Mouse (Mus musculus) midbrain, postnatal 0 days (tissue): ENCODE measurements around the gene Mlf2. TPM values are rescaled to one million over a fixed set of nuclear protein-coding genes. Genes with fewer than 3 reads are reported as not detected.

Experiments
- ATAC-seq: fragments of 200-750 bp; cut with Nextera tagmentation; 2 replicates; pipeline ENCODE4 v1.8.0; 2017; ENCODE audit warnings: moderate number of reproducible peaks, mild to moderate bottlenecking, moderate TSS enrichment, moderate library complexity; ENCODE audit not compliant: low FRiP score
- DNase-seq: peaks from one replicate; pipeline ENCODE4 v3.0.0-alpha.2; 2015; ENCODE audit warnings: low spot score
- H3K27ac ChIP-seq: fragments of 300-500 bp; sonication (generic); 2 replicates; pipeline ENCODE4 v1.5.1; 2014; ENCODE audit warnings: low read depth, mild to moderate bottlenecking, low read length, mixed read lengths
- H3K27me3 ChIP-seq: fragments of 300-500 bp; sonication (generic); 2 replicates; pipeline ENCODE4 v1.6.1; 2014; ENCODE audit warnings: low read length, control low read depth, mixed read lengths; ENCODE audit not compliant: insufficient read depth
- H3K36me3 ChIP-seq: fragments of 300-500 bp; sonication (generic); 2 replicates; pipeline ENCODE4 v1.6.1; 2014; ENCODE audit warnings: low read length, control low read depth, mixed read lengths; ENCODE audit not compliant: insufficient read depth
- H3K4me1 ChIP-seq: fragments of 300-500 bp; sonication (generic); 2 replicates; pipeline ENCODE4 v1.6.1; 2014; ENCODE audit warnings: mild to moderate bottlenecking, control low read depth, antibody characterized with exemption, low read length, mixed read lengths; ENCODE audit not compliant: insufficient read depth
- H3K4me2 ChIP-seq: fragments of 300-500 bp; sonication (generic); 2 replicates; pipeline ENCODE4 v1.6.1; 2014; ENCODE audit warnings: low read depth, mild to moderate bottlenecking, low read length, mixed read lengths; ENCODE audit not compliant: poor library complexity, severe bottlenecking
- H3K4me3 ChIP-seq: fragments of 300-500 bp; sonication (generic); 2 replicates; pipeline ENCODE4 v1.5.1; 2014; ENCODE audit warnings: low read depth, mild to moderate bottlenecking, low read length, moderate library complexity
- H3K9ac ChIP-seq: fragments of 300-500 bp; sonication (generic); replicated peaks from 2 replicates; pipeline ENCODE4 v1.6.1; 2014; ENCODE audit warnings: mild to moderate bottlenecking, low read length, moderate library complexity, mixed read lengths; ENCODE audit not compliant: poor library complexity, severe bottlenecking
- H3K9me3 ChIP-seq: fragments of 300-500 bp; sonication (generic); 2 replicates; pipeline ENCODE4 v1.6.1; 2016; ENCODE audit warnings: low read length, control low read depth
- CTCF ChIP-seq: IDR thresholded peaks from 2 replicates; pipeline ENCODE4 v1.5.1; 2016; ENCODE audit warnings: antibody characterized with exemption, mild to moderate bottlenecking
- WGBS: fragments of 180-500 bp; shearing (Covaris S2); extraction: QIAGEN DNeasy Blood & Tissue Kit; methylation state at CpG from one replicate; pipeline ENCODE4 v1.1.7; 2014; 5-methylcytosine and 5-hydroxymethylcytosine counted together
- polyA plus RNA-seq: library from polyadenylated mRNA; unstranded; fragments of >200 nt; fragmentation: Nextera tagmentation; extraction: Ambion mirVana; gene quantifications from 2 replicates; pipeline ENCODE4 v1.2.1, GENCODE M21; 2015
- total RNA-seq: library from RNA; depleted of rRNA; stranded (reverse); fragments of >200 nt; gene quantifications from 2 replicates; pipeline ENCODE4 v1.2.3, GENCODE M21; 2014; rRNA removed

The Mlf2 gene
- total and polyA plus RNA-seq, 2 experiments from 2014 or later = 628 to 647 TPM

- no peak for DNase-seq
- peak overlapping the region; percentile 90 for H3K4me2 ChIP-seq
- peak overlapping the region; percentile 77 for H3K4me3 ChIP-seq
- H3K4me1 ChIP-seq = peaks cover 10% of the 10 kb centered on the region
- peak overlapping the region; percentile 90 for H3K9ac ChIP-seq
- H3K9me3 ChIP-seq = no peaks in the 10 kb centered on the region
- H3K36me3 ChIP-seq = peaks cover 14% of the 10 kb centered on the region
- no peaks in the 10 kb centered on the region for H3K27me3 ChIP-seq
- 16% methylated on average over 15 of the region's 15 CpGs for WGBS
- no peak for TF ChIP-seq CTCF
- no peak for ATAC-seq
- H3K27ac ChIP-seq = peak overlapping the region; percentile 94
Observed at GRCm38 (mm10) chr6:124965747-124966146, 34.6 kb downstream of the Mlf2 start.

- Histone ChIP-seq H3K9ac (no peak overlapping the region), H3K4me2 (peak overlapping the region; percentile 90; the same call in 1 of the 2 replicates), H3K27me3 (no peaks in the 10 kb centered on the region), H3K9me3 (no peaks in the 10 kb centered on the region), H3K27ac (no peak overlapping the region), H3K36me3 (peaks cover 6% of the 10 kb centered on the region; the same call in 1 of the 2 replicates), H3K4me3 (peak overlapping the region; percentile 77; the same call in 1 of the 2 replicates), H3K4me1 (peaks cover 10% of the 10 kb centered on the region)
- WGBS = 98% methylated on average over 7 of the region's 7 CpGs
- DNase-seq (no peak), ATAC-seq (no peak)
- TF ChIP-seq CTCF = peak; percentile 53
Observed at GRCm38 (mm10) chr6:124966466-124967118, 35.4 kb downstream of the Mlf2 start.

GRCm38 (mm10) chr6:124967766-124968165 is 36.6 kb downstream of the Mlf2 start:
- Histone ChIP-seq H3K4me1 (peaks cover 10% of the 10 kb centered on the region), H3K9ac (no peak overlapping the region), H3K27ac (no peak overlapping the region), H3K9me3 (no peaks in the 10 kb centered on the region), H3K4me3 (no peak overlapping the region), H3K36me3 (no peaks in the 10 kb centered on the region; the same call in 1 of the 2 replicates), H3K27me3 (no peaks in the 10 kb centered on the region), H3K4me2 (no peak overlapping the region)
- 71% methylated on average over 4 of the region's 4 CpGs for WGBS
- peak; percentile 70 for TF ChIP-seq CTCF
- DNase-seq (peak; percentile 26), ATAC-seq (no peak)

Other genes starting within 250 kb of the Mlf2 start
- 75.6 and 99.9 TPM in 2 replicates for gene Emg1, start 219.2 kb upstream of the Mlf2 start, total RNA-seq
- 87.2 and 89.8 TPM in 2 replicates for gene Emg1, start 219.2 kb upstream of the Mlf2 start, polyA plus RNA-seq
- 197 and 230 TPM in 2 replicates for gene Phb2, start 219.1 kb upstream of the Mlf2 start, total RNA-seq
- gene Phb2, start 219.1 kb upstream of the Mlf2 start, polyA plus RNA-seq = 265 and 269 TPM in 2 replicates
- gene Ptpn6, start 192.7 kb upstream of the Mlf2 start, total RNA-seq = 2.3 and 3.4 TPM in 2 replicates
- 3.2 and 4.0 TPM in 2 replicates for gene Ptpn6, start 192.7 kb upstream of the Mlf2 start, polyA plus RNA-seq
- gene Grcc10, start 190.0 kb upstream of the Mlf2 start, total RNA-seq = 244 and 246 TPM in 2 replicates
- gene Grcc10, start 190.0 kb upstream of the Mlf2 start, polyA plus RNA-seq = 710 and 723 TPM in 2 replicates
- not detected in 2 replicates for gene Gm45234, start 175.4 kb upstream of the Mlf2 start, total RNA-seq
- gene Gm45234, start 175.4 kb upstream of the Mlf2 start, polyA plus RNA-seq = not detected in 2 replicates
- 30.7 and 38.0 TPM in 2 replicates for gene Atn1, start 174.9 kb upstream of the Mlf2 start, total RNA-seq
- gene Atn1, start 174.9 kb upstream of the Mlf2 start, polyA plus RNA-seq = 25.5 and 30.4 TPM in 2 replicates
- gene Eno2, start 161.7 kb upstream of the Mlf2 start, total RNA-seq = 221 and 267 TPM in 2 replicates
- 175 and 189 TPM in 2 replicates for gene Eno2, start 161.7 kb upstream of the Mlf2 start, polyA plus RNA-seq
- gene Lrrc23, start 151.7 kb upstream of the Mlf2 start, total RNA-seq = 12.7 and 12.8 TPM in 2 replicates
- 6.1 and 9.0 TPM in 2 replicates for gene Lrrc23, start 151.7 kb upstream of the Mlf2 start, polyA plus RNA-seq
- gene Spsb2, start 122.7 kb upstream of the Mlf2 start, total RNA-seq = 5.9 and 9.3 TPM in 2 replicates
- 10.2 and 10.9 TPM in 2 replicates for gene Spsb2, start 122.7 kb upstream of the Mlf2 start, polyA plus RNA-seq
- 392 and 419 TPM in 2 replicates for gene Tpi1, start 117.1 kb upstream of the Mlf2 start, total RNA-seq
- gene Tpi1, start 117.1 kb upstream of the Mlf2 start, polyA plus RNA-seq = 415 and 480 TPM in 2 replicates
- 218 and 219 TPM in 2 replicates for gene Usp5, start 101.9 kb upstream of the Mlf2 start, total RNA-seq
- gene Usp5, start 101.9 kb upstream of the Mlf2 start, polyA plus RNA-seq = 201 and 214 TPM in 2 replicates
- 9.4 and 16.7 TPM in 2 replicates for gene Cdca3, start 101.8 kb upstream of the Mlf2 start, total RNA-seq
- 15.0 and 16.0 TPM in 2 replicates for gene Cdca3, start 101.8 kb upstream of the Mlf2 start, polyA plus RNA-seq
- gene Gnb3, start 91.1 kb upstream of the Mlf2 start, total RNA-seq = 0.52 and 0.66 TPM in 2 replicates
- 0.23 and 1.1 TPM in 2 replicates for gene Gnb3, start 91.1 kb upstream of the Mlf2 start, polyA plus RNA-seq
- gene P3h3, start 73.6 kb upstream of the Mlf2 start, total RNA-seq = 67.4 and 74.4 TPM in 2 replicates
- 9.8 and 11.2 TPM in 2 replicates for gene P3h3, start 73.6 kb upstream of the Mlf2 start, polyA plus RNA-seq
- 198 and 225 TPM in 2 replicates for gene Gpr162, start 67.4 kb upstream of the Mlf2 start, total RNA-seq
- gene Gpr162, start 67.4 kb upstream of the Mlf2 start, polyA plus RNA-seq = 38.3 and 39.3 TPM in 2 replicates
- 0.19 and 2.8 TPM in 2 replicates for gene Cd4, start 43.2 kb upstream of the Mlf2 start, total RNA-seq
- 0.25 and 0.58 TPM in 2 replicates for gene Cd4, start 43.2 kb upstream of the Mlf2 start, polyA plus RNA-seq
- gene Lag3, start 19.7 kb upstream of the Mlf2 start, total RNA-seq = 1.1 and 2.1 TPM in 2 replicates
- 2.8 and 3.5 TPM in 2 replicates for gene Lag3, start 19.7 kb upstream of the Mlf2 start, polyA plus RNA-seq
- 814 and 944 TPM in 2 replicates for gene Ptms, start 11.3 kb upstream of the Mlf2 start, total RNA-seq
- gene Ptms, start 11.3 kb upstream of the Mlf2 start, polyA plus RNA-seq = 810 TPM in 2 replicates
- gene Cops7a, start 34.2 kb downstream of the Mlf2 start, total RNA-seq = 108 and 131 TPM in 2 replicates
- gene Cops7a, start 34.2 kb downstream of the Mlf2 start, polyA plus RNA-seq = 92.3 and 97.1 TPM in 2 replicates
- gene Pianp, start 65.3 kb downstream of the Mlf2 start, total RNA-seq = 31.8 and 36.1 TPM in 2 replicates
- 97.0 and 97.5 TPM in 2 replicates for gene Pianp, start 65.3 kb downstream of the Mlf2 start, polyA plus RNA-seq
- gene Zfp384, start 77.8 kb downstream of the Mlf2 start, total RNA-seq = 33.2 and 38.6 TPM in 2 replicates
- gene Zfp384, start 77.8 kb downstream of the Mlf2 start, polyA plus RNA-seq = 9.0 and 9.7 TPM in 2 replicates
- 60.4 and 69.8 TPM in 2 replicates for gene Ing4, start 108.4 kb downstream of the Mlf2 start, total RNA-seq
- gene Ing4, start 108.4 kb downstream of the Mlf2 start, polyA plus RNA-seq = 97.8 and 104 TPM in 2 replicates
- gene Acrbp, start 118.3 kb downstream of the Mlf2 start, total RNA-seq = 6.9 and 12.6 TPM in 2 replicates
- 7.2 and 7.8 TPM in 2 replicates for gene Acrbp, start 118.3 kb downstream of the Mlf2 start, polyA plus RNA-seq
- 0.90 and 1.7 TPM in 2 replicates for gene Lpar5, start 136.5 kb downstream of the Mlf2 start, total RNA-seq
- 0.52 and 0.71 TPM in 2 replicates for gene Lpar5, start 136.5 kb downstream of the Mlf2 start, polyA plus RNA-seq
- gene Chd4, start 164.6 kb downstream of the Mlf2 start, total RNA-seq = 117 and 133 TPM in 2 replicates
- gene Chd4, start 164.6 kb downstream of the Mlf2 start, polyA plus RNA-seq = 72.9 and 89.1 TPM in 2 replicates
- 34.5 and 45.8 TPM in 2 replicates for gene Nop2, start 200.5 kb downstream of the Mlf2 start, total RNA-seq
- gene Nop2, start 200.5 kb downstream of the Mlf2 start, polyA plus RNA-seq = 41.4 and 42.6 TPM in 2 replicates
- 33.3 and 33.9 TPM in 2 replicates for gene Iffo1, start 213.9 kb downstream of the Mlf2 start, total RNA-seq
- gene Iffo1, start 213.9 kb downstream of the Mlf2 start, polyA plus RNA-seq = 19.0 and 20.4 TPM in 2 replicates
- gene Gapdh, start 235.1 kb downstream of the Mlf2 start, total RNA-seq = 2,678 and 3,049 TPM in 2 replicates
- 1,705 and 1,726 TPM in 2 replicates for gene Gapdh, start 235.1 kb downstream of the Mlf2 start, polyA plus RNA-seq